ENCODE assay signal across 11 mouse cellular contexts in the genomic region with DNA sequence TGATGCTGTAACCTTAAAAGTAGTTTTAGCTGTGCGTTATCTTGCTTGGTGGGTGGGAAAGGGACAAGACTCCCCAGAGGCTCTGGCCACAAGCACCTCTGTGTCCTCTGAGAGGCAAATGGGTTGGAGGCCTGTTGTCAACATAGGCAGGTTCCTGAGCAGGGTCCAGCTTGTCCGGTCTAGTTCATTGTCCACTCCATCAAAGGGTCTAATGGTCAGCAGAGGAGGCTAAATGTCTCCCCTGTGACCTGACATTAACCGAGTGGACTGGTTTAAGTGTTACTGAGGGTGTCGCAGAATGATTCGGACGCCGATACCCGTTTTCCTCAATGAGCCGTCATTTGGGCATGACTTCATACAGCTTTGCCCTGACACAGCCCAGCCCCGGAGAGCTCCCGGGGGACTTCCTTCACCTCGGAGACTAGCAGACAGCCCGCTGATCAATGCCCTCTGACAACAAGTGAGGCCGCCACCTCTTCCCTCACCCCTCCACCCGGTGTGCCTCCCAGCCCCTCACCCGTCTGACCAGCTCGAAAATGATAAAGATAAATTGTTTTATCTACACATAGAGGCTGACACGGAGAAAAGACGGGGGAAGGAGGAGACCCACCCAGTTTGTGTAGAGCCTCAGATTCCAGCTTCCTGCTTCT.
A peak's percentile ranks its signal among the peaks of the same experiment; 100 is the strongest.
DNase-seq lines count a peak whose midpoint lies in the region; ATAC-seq lines count a peak whose summit lies in the region.
"Had no signal": no experiment of that assay in that cellular context is flagged by ENCODE, and none has a peak within 500 bp of the region (broad histone marks: within the 10 kb centered on the region; RNA-seq: fewer than 3 reads in every experiment).

No protein-coding gene starts in this region.

- no peak for ATAC-seq in heart, embryonic 13.5 days (ENCODE audit: extremely low read depth, insufficient number of reproducible peaks, low FRiP score, low TSS enrichment)
- no peak for ATAC-seq in hindbrain, embryonic 14.5 days (ENCODE audit: low FRiP score)
- peak; percentile 36; the same call in 1 of the 2 replicates for ATAC-seq in midbrain, embryonic 16.5 days
- ATAC-seq: forebrain, embryonic 15.5 days had no signal

- H3K36me3 ChIP-seq in heart, embryonic 13.5 days: no peaks in the 10 kb centered on the region
- H3K36me3 ChIP-seq in hindbrain, embryonic 14.5 days (replicated peaks; ENCODE audit: control insufficient read depth, insufficient read depth): no peaks in the 10 kb centered on the region
- no peaks in the 10 kb centered on the region for H3K36me3 ChIP-seq in midbrain, embryonic 16.5 days (ENCODE audit: control insufficient read depth, insufficient read depth, low read length)
- H3K36me3 ChIP-seq: forebrain, embryonic 15.5 days had no signal

- H3K27ac ChIP-seq in heart, embryonic 13.5 days (replicated peaks): no peak overlapping the region
- peak overlapping the region; percentile 33 for H3K27ac ChIP-seq in hindbrain, embryonic 14.5 days
- peak overlapping the region; percentile 74 for H3K27ac ChIP-seq in midbrain, embryonic 16.5 days (ENCODE audit: low read length)
- H3K27ac ChIP-seq: forebrain, embryonic 15.5 days had no signal

- no peak for DNase-seq in heart, adult 18-20 months
- peak; percentile 72 for DNase-seq in embryo, embryonic 10.5 days (ENCODE audit: low spot score)
- no peak for DNase-seq in hindbrain, embryonic 14.5 days (ENCODE audit: low spot score)
- no peak for DNase-seq in gastrocnemius, postnatal 4 days (ENCODE audit: low spot score in 2 of 2)
- no peak for DNase-seq in right cerebral cortex, adult 2 months (ENCODE audit: low spot score in 2 of 2)
- DNase-seq in layer of hippocampus, postnatal 25 days (ENCODE audit: extremely low spot score in 1 of 2, low spot score in 1 of 2): no peak
- DNase-seq: thymus, adult 18-20 months had no signal

- H3K4me1 ChIP-seq in heart, embryonic 13.5 days: peaks cover 8% of the 10 kb centered on the region
- H3K4me1 ChIP-seq in hindbrain, embryonic 14.5 days (replicated peaks; ENCODE audit: control insufficient read depth, insufficient read depth, low read length): peaks cover 28% of the 10 kb centered on the region
- peaks cover 21% of the 10 kb centered on the region for H3K4me1 ChIP-seq in midbrain, embryonic 16.5 days (ENCODE audit: control insufficient read depth, insufficient read depth, low read length)

- peak overlapping the region; percentile 65 for H3K9ac ChIP-seq in heart, embryonic 13.5 days
- H3K9ac ChIP-seq in hindbrain, embryonic 14.5 days: peak overlapping the region; percentile 38
- H3K9ac ChIP-seq in midbrain, embryonic 16.5 days (ENCODE audit: low read depth, low read length): peak overlapping the region; percentile 34; the same call in 1 of the 2 replicates
- H3K9ac ChIP-seq: forebrain, embryonic 15.5 days had no signal

- peak overlapping the region; percentile 75 for H3K4me2 ChIP-seq in heart, embryonic 13.5 days
- peak overlapping the region; percentile 38 for H3K4me2 ChIP-seq in hindbrain, embryonic 14.5 days (replicated peaks)
- peak overlapping the region; percentile 43 for H3K4me2 ChIP-seq in midbrain, embryonic 16.5 days (ENCODE audit: low read length)
- H3K4me2 ChIP-seq: forebrain, embryonic 15.5 days had no signal

- peak overlapping the region; percentile 46 for H3K4me3 ChIP-seq in heart, embryonic 13.5 days
- no peak overlapping the region for H3K4me3 ChIP-seq in hindbrain, embryonic 14.5 days (replicated peaks; ENCODE audit: low read length)
- no peak overlapping the region for H3K4me3 ChIP-seq in midbrain, embryonic 16.5 days (ENCODE audit: low read depth, low read length)
- H3K4me3 ChIP-seq: forebrain, embryonic 15.5 days; myocyte had no signal

- H3K27me3 ChIP-seq in heart, embryonic 13.5 days (replicated peaks): no peaks in the 10 kb centered on the region
- H3K27me3 ChIP-seq in hindbrain, embryonic 14.5 days (ENCODE audit: control insufficient read depth, insufficient read depth, low read length): peaks cover 22% of the 10 kb centered on the region; the same call in 1 of the 2 replicates
- no peaks in the 10 kb centered on the region for H3K27me3 ChIP-seq in midbrain, embryonic 16.5 days (ENCODE audit: control insufficient read depth, insufficient read depth, low read depth, low read length)

- WGBS in heart, embryonic 13.5 days: 16% methylated on average over 19 of the region's 19 CpGs
- 12% methylated on average over 19 of the region's 19 CpGs for WGBS in hindbrain, embryonic 14.5 days
- WGBS in midbrain, embryonic 16.5 days: 15% methylated on average over 19 of the region's 19 CpGs

- no peaks in the 10 kb centered on the region for H3K9me3 ChIP-seq in heart, embryonic 13.5 days
- H3K9me3 ChIP-seq in hindbrain, embryonic 14.5 days (ENCODE audit: control insufficient read depth, low read length): no peaks in the 10 kb centered on the region
- no peaks in the 10 kb centered on the region for H3K9me3 ChIP-seq in midbrain, embryonic 16.5 days (replicated peaks; ENCODE audit: control insufficient read depth, low read length, poor library complexity, severe bottlenecking)
- H3K9me3 ChIP-seq: forebrain, embryonic 15.5 days had no signal
